Mouse (Mus musculus) liver, embryonic 11.5 days (tissue): ENCODE measurements around the gene St3gal4. TPM values are rescaled to one million over a fixed set of nuclear protein-coding genes. Genes with fewer than 3 reads are reported as not detected.

Experiments
- ATAC-seq: fragments of 200-750 bp; cut with Nextera tagmentation; replicated peaks from 2 replicates; pipeline ENCODE4 v1.8.0; 2017; ENCODE audit warnings: moderate number of reproducible peaks, mild to moderate bottlenecking, moderate TSS enrichment, moderate library complexity; ENCODE audit not compliant: low FRiP score
- DNase-seq: peaks from one replicate; pipeline ENCODE4 v3.0.0-alpha.2; 2017; ENCODE audit warnings: low spot score
- H3K27ac ChIP-seq: fragments of 300-500 bp; sonication (generic); 2 replicates; pipeline ENCODE4 v1.5.1; 2014; ENCODE audit warnings: mild to moderate bottlenecking, low read depth, low read length, control low read depth
- H3K27me3 ChIP-seq: fragments of 300-500 bp; sonication (generic); replicated peaks from 2 replicates; pipeline ENCODE4 v1.6.1; 2014; ENCODE audit warnings: low read length, mixed read lengths; ENCODE audit not compliant: control insufficient read depth, insufficient read depth
- H3K36me3 ChIP-seq: fragments of 300-500 bp; sonication (generic); 2 replicates; pipeline ENCODE4 v1.6.1; 2014; ENCODE audit warnings: mild to moderate bottlenecking, low read length, moderate library complexity, mixed read lengths; ENCODE audit not compliant: control insufficient read depth, insufficient read depth
- H3K4me1 ChIP-seq: fragments of 300-500 bp; sonication (generic); replicated peaks from 2 replicates; pipeline ENCODE4 v1.6.1; 2014; ENCODE audit warnings: low read length, mixed read lengths; ENCODE audit not compliant: control insufficient read depth, insufficient read depth
- H3K4me2 ChIP-seq: fragments of 300-500 bp; sonication (generic); 2 replicates; pipeline ENCODE4 v1.6.1; 2014; ENCODE audit warnings: mild to moderate bottlenecking, control low read depth, moderate library complexity
- H3K4me3 ChIP-seq: fragments of 300-500 bp; sonication (generic); 2 replicates; pipeline ENCODE4 v1.5.1; 2014; ENCODE audit warnings: low read depth, low read length, control low read depth
- H3K9ac ChIP-seq: fragments of 300-500 bp; sonication (generic); 2 replicates; pipeline ENCODE4 v1.6.1; 2014; ENCODE audit warnings: low read depth, low read length, control low read depth
- H3K9me3 ChIP-seq: fragments of 300-500 bp; sonication (generic); 2 replicates; pipeline ENCODE4 v1.6.1; 2016; ENCODE audit warnings: low read length, inconsistent platforms, mixed read lengths; ENCODE audit not compliant: control insufficient read depth
- WGBS: fragments of 180-500 bp; shearing (Covaris S2); extraction: QIAGEN DNeasy Blood & Tissue Kit; methylation state at CpG from one replicate; pipeline ENCODE4 v1.1.7; 2014; 5-methylcytosine and 5-hydroxymethylcytosine counted together
- polyA plus RNA-seq: library from polyadenylated mRNA; unstranded; fragments of >200 nt; fragmentation: Nextera tagmentation; extraction: Ambion mirVana; gene quantifications from 2 replicates; pipeline ENCODE4 v1.2.1, GENCODE M21; 2014

The St3gal4 gene
- polyA plus RNA-seq, 1 experiment from 2014 or later, result 34.8 TPM

GRCm38 (mm10) chr9:35138029-35138428 lies 19.0 kb upstream of the St3gal4 start:
- DNase-seq, result no peak
- peaks cover 2% of the 10 kb centered on the region; the same call in 1 of the 2 replicates for H3K4me1 ChIP-seq
- H3K4me2 ChIP-seq, result no peak overlapping the region
- H3K36me3 ChIP-seq, result 0 out of 2 replicates have a peak, but pooled peaks cover 2% of the 10 kb centered on the region
- H3K9ac ChIP-seq, result no peak overlapping the region
- H3K4me3 ChIP-seq, result no peak overlapping the region
- no peaks in the 10 kb centered on the region for H3K9me3 ChIP-seq
- ATAC-seq, result peak; percentile 57
- no peaks in the 10 kb centered on the region for H3K27me3 ChIP-seq
- 78% methylated on average over 7 of the region's 7 CpGs for WGBS
- 0 out of 2 replicates have a peak overlapping the region, but pooled peaks have one; percentile 15 for H3K27ac ChIP-seq

GRCm38 (mm10) chr9:35135575-35135974 lies 16.5 kb upstream of the St3gal4 start:
- no peak for ATAC-seq
- H3K27ac ChIP-seq, result no peak overlapping the region
- no peak for DNase-seq

GRCm38 (mm10) chr9:35131637-35132397 lies 12.7 kb upstream of the St3gal4 start:
- no peak for DNase-seq
- no peaks in the 10 kb centered on the region for H3K27me3 ChIP-seq
- H3K9me3 ChIP-seq, result no peaks in the 10 kb centered on the region
- H3K4me3 ChIP-seq, result no peak overlapping the region
- peaks cover 4% of the 10 kb centered on the region for H3K4me1 ChIP-seq
- no peak overlapping the region for H3K9ac ChIP-seq
- no peak overlapping the region for H3K4me2 ChIP-seq
- no peak overlapping the region for H3K27ac ChIP-seq
- H3K36me3 ChIP-seq, result 0 out of 2 replicates have a peak, but pooled peaks cover 11% of the 10 kb centered on the region
- WGBS, result 85% methylated on average over 16 of the region's 16 CpGs
- no peak for ATAC-seq

More at GRCm38 (mm10) chr9:35135575-35135974, 16.5 kb upstream of the St3gal4 start:
- 0 out of 2 replicates have a peak, but pooled peaks cover 2% of the 10 kb centered on the region for H3K36me3 ChIP-seq
- H3K9me3 ChIP-seq, result no peaks in the 10 kb centered on the region
- WGBS, result 74% methylated on average over 6 of the region's 6 CpGs
- H3K4me2 ChIP-seq, result no peak overlapping the region
- no peaks in the 10 kb centered on the region for H3K27me3 ChIP-seq
- H3K4me3 ChIP-seq, result no peak overlapping the region
- H3K4me1 ChIP-seq, result no peaks in the 10 kb centered on the region; the same call in 1 of the 2 replicates
- H3K9ac ChIP-seq, result no peak overlapping the region

- WGBS, result 82% methylated on average over 9 of the region's 9 CpGs
- Histone ChIP-seq H3K4me2 (no peak overlapping the region), H3K27ac (peak overlapping the region; percentile 56; the same call in 1 of the 2 replicates), H3K27me3 (no peaks in the 10 kb centered on the region), H3K4me3 (no peak overlapping the region), H3K36me3 (peaks cover 14% of the 10 kb centered on the region; the same call in 1 of the 2 replicates), H3K4me1 (peaks cover 13% of the 10 kb centered on the region), H3K9ac (no peak overlapping the region), H3K9me3 (no peaks in the 10 kb centered on the region)
- no peak for DNase-seq
- no peak for ATAC-seq
Measured at GRCm38 (mm10) chr9:35128995-35129418, 9.9 kb upstream of the St3gal4 start.

- no peaks in the 10 kb centered on the region for H3K9me3 ChIP-seq
- H3K4me1 ChIP-seq, result peaks cover 18% of the 10 kb centered on the region
- no peaks in the 10 kb centered on the region for H3K27me3 ChIP-seq
- WGBS, result 89% methylated on average over 3 of the region's 3 CpGs
- ATAC-seq, result no peak
- no peak overlapping the region for H3K9ac ChIP-seq
- no peak overlapping the region for H3K27ac ChIP-seq
- peaks cover 14% of the 10 kb centered on the region; the same call in 1 of the 2 replicates for H3K36me3 ChIP-seq
- H3K4me2 ChIP-seq, result no peak overlapping the region
- no peak for DNase-seq
- H3K4me3 ChIP-seq, result no peak overlapping the region
Measured at GRCm38 (mm10) chr9:35128564-35128963, 9.5 kb upstream of the St3gal4 start.

- no peak overlapping the region for H3K4me3 ChIP-seq
- no peak for ATAC-seq
- H3K27me3 ChIP-seq, result no peaks in the 10 kb centered on the region
- H3K4me1 ChIP-seq, result peaks cover 26% of the 10 kb centered on the region
- no peak for DNase-seq
- H3K9ac ChIP-seq, result no peak overlapping the region
- 90% methylated on average over 5 of the region's 5 CpGs for WGBS
- no peak overlapping the region for H3K4me2 ChIP-seq
- no peak overlapping the region for H3K27ac ChIP-seq
- H3K36me3 ChIP-seq, result peaks cover 14% of the 10 kb centered on the region
- no peaks in the 10 kb centered on the region for H3K9me3 ChIP-seq
Measured at GRCm38 (mm10) chr9:35127561-35127960, 8.5 kb upstream of the St3gal4 start.

- no peak for ATAC-seq
- WGBS, result 76% methylated on average over 6 of the region's 6 CpGs
- Histone ChIP-seq H3K27ac (0 out of 2 replicates have a peak overlapping the region, but pooled peaks have one; percentile 8), H3K9ac (no peak overlapping the region), H3K27me3 (no peaks in the 10 kb centered on the region), H3K4me2 (no peak overlapping the region), H3K9me3 (no peaks in the 10 kb centered on the region), H3K36me3 (peaks cover 14% of the 10 kb centered on the region), H3K4me1 (peaks cover 30% of the 10 kb centered on the region), H3K4me3 (no peak overlapping the region)
- no peak for DNase-seq
Measured at GRCm38 (mm10) chr9:35127147-35127546, 8.1 kb upstream of the St3gal4 start.

GRCm38 (mm10) chr9:35124678-35124955 lies 5.5 kb upstream of the St3gal4 start:
- Histone ChIP-seq H3K27ac (peak overlapping the region; percentile 95; the same call in 1 of the 2 replicates), H3K9ac (no peak overlapping the region), H3K27me3 (no peaks in the 10 kb centered on the region), H3K4me2 (no peak overlapping the region), H3K9me3 (no peaks in the 10 kb centered on the region), H3K4me3 (no peak overlapping the region), H3K4me1 (peaks cover 41% of the 10 kb centered on the region), H3K36me3 (peaks cover 16% of the 10 kb centered on the region)
- ATAC-seq, result no peak
- no peak for DNase-seq
- 76% methylated on average over 8 of the region's 8 CpGs for WGBS
